Mouse (Mus musculus) splenic B cell, adult 2 months (primary cell): ENCODE measurements at regions not wholly inside any gene's neighbourhood (a gene's known extent, or its start where the extent isn't known, plus 50 kb on each side); places are given as distances from the start of the nearest gene placed in this dataset.
"Not testable (repeated sequence)": the region's sequence is repeated elsewhere in the genome, so short reads cannot be mapped to it uniquely, and the experiment has no call there.

Experiments
- DNase-seq: peaks from one replicate; pipeline ENCODE4 v3.0.0-alpha.2; 2011; ENCODE audit warnings: low read depth, low spot score
- H3K27me3 ChIP-seq: 2 replicates; pipeline ENCODE4 v1.6.1; 2012; ENCODE audit warnings: mild to moderate bottlenecking, low read length, moderate library complexity, mixed read lengths; ENCODE audit not compliant: control insufficient read depth, poor library complexity, insufficient read depth, severe bottlenecking
- H3K36me3 ChIP-seq: 2 replicates; pipeline ENCODE4 v1.6.1; 2012; ENCODE audit warnings: mild to moderate bottlenecking, low read length, moderate library complexity, mixed read lengths; ENCODE audit not compliant: control insufficient read depth, poor library complexity, insufficient read depth, severe bottlenecking

- Histone ChIP-seq H3K36me3 (no peaks in the 10 kb centered on the region), H3K27me3 (no peaks in the 10 kb centered on the region)
- DNase-seq = no peak
Measured at GRCm38 (mm10) chr9:85920745-85921614, 78.8 kb downstream of the Tpbg start.

DNA sequence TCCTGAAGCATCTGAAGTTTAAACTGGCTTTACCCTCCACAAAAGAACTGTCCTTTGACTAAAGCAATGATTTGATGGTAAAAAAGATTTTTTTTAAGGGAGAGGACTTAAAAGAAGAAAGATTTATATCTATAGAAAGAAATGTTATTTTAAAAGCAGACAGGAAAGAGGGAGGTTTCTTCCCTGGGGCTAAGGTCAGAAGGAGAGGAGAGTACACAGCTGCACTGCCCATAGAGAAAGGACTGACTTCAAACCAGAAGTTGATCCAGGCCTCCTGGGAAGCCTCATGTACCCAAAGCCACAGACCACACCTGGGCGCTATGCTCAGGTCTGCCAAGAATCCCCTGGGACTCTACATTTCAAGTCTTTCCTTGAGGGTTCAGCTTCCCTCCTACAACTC is 83.1 kb downstream of the Tpbg start:
- H3K27me3 ChIP-seq = no peaks in the 10 kb centered on the region
- H3K36me3 ChIP-seq = no peaks in the 10 kb centered on the region
- no peak for DNase-seq

- H3K36me3 ChIP-seq = no peaks in the 10 kb centered on the region
- no peaks in the 10 kb centered on the region for H3K27me3 ChIP-seq
- no peak for DNase-seq
Measured at GRCm38 (mm10) chr9:85932209-85932608, 90.0 kb downstream of the Tpbg start.

DNA sequence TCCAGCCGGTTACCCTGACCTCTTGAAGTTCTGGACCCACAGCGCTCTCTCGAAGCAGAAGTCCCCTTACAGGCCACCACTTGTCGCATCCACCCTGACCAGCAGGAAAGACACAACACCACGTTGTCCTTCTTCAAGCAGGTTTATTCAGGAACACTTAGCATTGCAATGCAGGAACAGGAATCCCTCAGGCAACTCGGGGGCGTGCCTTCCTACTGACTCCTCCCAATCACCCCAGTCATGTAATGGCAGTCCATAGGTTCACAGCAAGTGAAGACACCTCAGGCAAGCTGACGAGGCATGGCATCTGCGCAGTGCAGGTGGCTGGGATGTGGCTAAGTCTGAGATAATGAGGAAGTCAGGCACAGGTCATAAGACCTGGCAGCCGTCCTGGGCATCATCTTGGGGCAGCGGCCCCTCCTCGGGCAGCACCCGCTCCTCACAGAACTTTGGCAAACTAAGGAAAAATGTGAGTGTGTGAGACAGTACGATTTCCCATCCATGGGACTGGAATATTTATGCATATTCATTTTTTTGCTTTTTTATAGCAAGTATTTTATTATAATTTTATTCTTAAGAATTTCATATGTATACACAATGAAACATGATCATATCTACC is 101.0 kb downstream of the Tpbg start:
- DNase-seq, H3K36me3 ChIP-seq, H3K27me3 ChIP-seq: not testable (repeated sequence)

DNA sequence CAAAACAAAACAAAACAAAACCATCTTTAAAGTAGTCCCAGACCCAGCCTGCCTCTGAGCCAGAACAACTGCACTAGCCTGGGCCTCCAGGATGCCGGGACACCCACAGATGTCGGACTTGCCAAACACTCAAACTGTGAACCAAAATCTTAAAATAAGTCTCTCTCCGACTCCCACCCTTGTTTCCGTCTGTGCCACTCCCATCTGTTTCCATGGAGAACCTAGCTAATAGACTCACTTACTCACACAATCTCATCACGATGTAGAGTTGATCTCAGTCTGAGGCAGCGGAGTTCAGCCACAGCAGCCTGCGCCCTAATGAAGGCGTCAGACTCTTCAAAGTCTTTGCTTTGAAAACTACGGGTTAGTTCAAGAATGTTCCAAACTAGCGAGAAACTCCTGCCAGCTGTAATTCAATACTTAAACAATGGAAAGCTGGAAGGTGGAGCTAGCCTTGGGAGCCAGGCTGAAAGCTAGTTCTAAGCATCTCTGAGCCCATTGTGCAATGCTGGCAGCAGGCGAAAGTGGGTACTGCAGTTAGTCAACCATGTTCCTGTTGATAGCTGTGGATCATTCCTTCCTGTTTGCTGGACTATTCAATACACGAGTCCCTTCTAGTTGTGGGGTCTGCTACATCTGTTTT is 106.4 kb downstream of the Tpbg start:
- no peaks in the 10 kb centered on the region for H3K27me3 ChIP-seq
- no peaks in the 10 kb centered on the region for H3K36me3 ChIP-seq
- DNase-seq = no peak

GRCm38 (mm10) chr9:85951777-85952176 is 109.6 kb downstream of the Tpbg start:
- Histone ChIP-seq H3K36me3 (no peaks in the 10 kb centered on the region), H3K27me3 (no peaks in the 10 kb centered on the region)
- DNase-seq = no peak

DNA sequence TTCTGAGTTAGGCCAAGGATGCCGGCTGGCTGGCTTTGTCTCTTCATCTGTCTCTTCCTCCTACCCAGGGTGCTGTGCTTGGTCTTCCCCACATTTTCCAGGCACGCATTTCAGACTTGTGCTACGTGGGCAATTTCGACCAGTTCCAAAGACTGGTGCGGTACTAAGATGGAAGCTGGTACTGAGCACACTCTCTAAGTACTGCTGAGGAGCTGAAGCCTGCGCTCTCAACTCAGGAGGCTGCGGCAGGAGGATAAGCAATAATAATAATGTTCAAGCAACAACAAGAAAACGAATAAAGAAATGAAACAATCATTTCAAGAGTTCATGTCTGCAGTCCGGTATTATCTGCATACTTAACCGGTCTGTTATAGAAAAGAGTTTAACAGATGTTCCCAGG is 127.9 kb downstream of the Tpbg start:
- no peaks in the 10 kb centered on the region for H3K27me3 ChIP-seq
- DNase-seq = no peak
- no peaks in the 10 kb centered on the region for H3K36me3 ChIP-seq

- Histone ChIP-seq H3K36me3 (no peaks in the 10 kb centered on the region), H3K27me3 (no peaks in the 10 kb centered on the region)
- DNase-seq = no peak
Measured at GRCm38 (mm10) chr9:85981428-85981827, 139.2 kb downstream of the Tpbg start.

- H3K36me3 ChIP-seq, DNase-seq, H3K27me3 ChIP-seq: not testable (repeated sequence)
Measured at GRCm38 (mm10) chr9:85983516-85983915, 141.3 kb downstream of the Tpbg start.

DNA sequence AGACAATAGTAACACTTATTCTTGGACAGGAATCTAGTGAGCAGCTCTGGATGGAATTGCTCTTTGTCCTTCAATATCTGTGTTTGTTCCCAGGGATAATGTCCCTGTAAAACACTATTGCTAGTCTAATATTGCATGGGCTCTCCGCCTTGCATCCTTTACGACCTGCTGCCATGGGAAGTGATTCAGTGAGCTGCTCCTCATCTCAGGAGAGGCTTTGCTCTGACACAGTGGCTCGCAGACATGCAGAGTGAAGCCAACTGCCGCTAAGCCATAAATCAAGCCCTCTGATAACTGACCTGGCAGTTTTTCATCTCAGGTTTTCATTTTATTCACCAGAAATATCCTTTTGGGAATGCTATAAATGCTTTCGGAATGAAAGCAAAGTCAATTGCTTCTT is 143.5 kb downstream of the Tpbg start:
- no peaks in the 10 kb centered on the region for H3K36me3 ChIP-seq
- DNase-seq = no peak
- no peaks in the 10 kb centered on the region for H3K27me3 ChIP-seq

- no peak for DNase-seq
- no peaks in the 10 kb centered on the region for H3K27me3 ChIP-seq
- no peaks in the 10 kb centered on the region for H3K36me3 ChIP-seq
Measured at GRCm38 (mm10) chr9:85986142-85986541, 144.0 kb downstream of the Tpbg start.

GRCm38 (mm10) chr9:86002996-86003395 is 160.8 kb downstream of the Tpbg start:
- no peaks in the 10 kb centered on the region for H3K27me3 ChIP-seq
- DNase-seq = no peak
- no peaks in the 10 kb centered on the region for H3K36me3 ChIP-seq

GRCm38 (mm10) chr9:86011661-86012060 is 169.5 kb downstream of the Tpbg start:
- no peak for DNase-seq
- Histone ChIP-seq H3K36me3 (no peaks in the 10 kb centered on the region), H3K27me3 (no peaks in the 10 kb centered on the region)

DNA sequence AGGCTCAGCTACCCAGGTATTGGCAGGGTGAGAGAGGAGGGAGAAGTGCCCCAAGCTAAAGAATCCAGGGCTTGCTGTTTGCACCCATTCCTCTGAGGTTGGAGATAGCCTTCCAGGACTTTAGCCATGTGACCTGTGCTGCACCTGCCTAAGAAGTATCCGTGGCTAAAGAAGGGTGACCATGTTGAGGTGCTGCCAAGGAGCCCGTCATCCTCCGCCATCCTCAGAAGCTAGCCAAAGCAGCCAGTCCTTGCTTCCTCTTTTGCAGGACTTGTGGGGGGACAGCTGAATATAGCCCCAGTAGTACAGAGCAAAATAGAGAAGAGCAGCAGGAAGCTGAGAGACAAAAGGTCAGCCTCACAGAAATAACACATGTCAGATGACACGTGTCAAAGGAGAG is 173.7 kb downstream of the Tpbg start:
- no peaks in the 10 kb centered on the region for H3K27me3 ChIP-seq
- H3K36me3 ChIP-seq = no peaks in the 10 kb centered on the region
- DNase-seq = no peak

DNA sequence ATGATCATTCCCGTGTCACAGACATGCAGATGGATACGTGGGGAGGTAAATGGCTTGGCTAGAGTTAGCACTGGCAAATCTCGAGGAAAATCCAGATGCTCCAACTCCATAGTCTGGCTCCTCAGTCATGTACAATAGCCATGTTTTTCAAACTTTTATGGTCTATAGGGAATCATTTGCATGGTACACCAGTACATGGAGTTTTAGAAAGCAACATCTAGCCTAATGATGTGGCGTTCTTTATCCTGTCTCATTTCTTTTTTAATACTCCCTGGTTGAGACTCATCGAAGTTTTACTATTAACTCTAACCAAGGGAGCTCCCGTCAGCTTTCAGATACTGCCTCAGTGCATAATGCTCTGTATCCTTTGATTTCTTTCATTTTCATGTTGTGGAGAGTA is 178.0 kb downstream of the Tpbg start:
- no peak for DNase-seq
- H3K27me3 ChIP-seq = no peaks in the 10 kb centered on the region
- no peaks in the 10 kb centered on the region for H3K36me3 ChIP-seq
